Mouse (Mus musculus) adipocyte (in vitro differentiated cells): ENCODE data around the gene Hist1h2ae.

ENCODE experiments used
- DNase-seq: peaks from one replicate; pipeline ENCODE4 v3.0.0-alpha.2; 2016; ENCODE audit warnings: low spot score

Hist1h2ae gene

DNA sequence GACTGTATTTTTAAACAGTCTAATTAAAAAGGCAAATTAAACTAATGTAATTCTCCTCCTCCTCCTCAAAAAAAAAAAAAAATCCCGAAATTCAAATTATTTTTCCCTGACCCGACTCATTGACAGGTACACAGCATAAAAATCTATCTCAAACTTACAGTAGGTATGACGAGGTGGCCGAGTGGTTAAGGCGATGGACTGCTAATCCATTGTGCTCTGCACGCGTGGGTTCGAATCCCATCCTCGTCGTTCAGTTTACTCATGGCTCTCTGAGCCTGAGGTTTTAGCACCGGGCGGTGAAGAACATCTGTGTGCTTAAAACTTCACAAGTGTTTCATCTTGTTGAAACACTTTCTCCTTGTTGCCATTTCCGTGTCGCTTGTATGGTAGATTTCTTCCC is 49.3 kb downstream of the Hist1h2ae start:
- DNase-seq = peak; percentile 66
